ENCODE assay signal across 11 mouse cellular contexts in genomic region chr5:64576426-64577262, GRCm38 (mm10).
DNase-seq lines count a peak whose midpoint lies in the region; ATAC-seq lines count a peak whose summit lies in the region.
"Had no signal": no experiment of that assay in that cellular context is flagged by ENCODE, and none has a peak within 500 bp of the region (broad histone marks: within the 10 kb centered on the region; RNA-seq: fewer than 3 reads in every experiment).

No protein-coding gene starts in this region.

- H3K27me3 ChIP-seq in embryonic facial prominence, embryonic 15.5 days: no peaks in the 10 kb centered on the region
- H3K27me3 ChIP-seq: embryonic facial prominence, embryonic 12.5 days had no signal

- peak overlapping the region; percentile 55; the same call in 1 of the 2 replicates for H3K27ac ChIP-seq in embryonic facial prominence, embryonic 15.5 days (replicated peaks)
- H3K27ac ChIP-seq: embryonic facial prominence, embryonic 12.5 days; hindbrain, postnatal 0 days had no signal

- H3K4me1 ChIP-seq in embryonic facial prominence, embryonic 15.5 days: peaks cover 36% of the 10 kb centered on the region

- no peaks in the 10 kb centered on the region for H3K9me3 ChIP-seq in embryonic facial prominence, embryonic 15.5 days (replicated peaks)
- H3K9me3 ChIP-seq: embryonic facial prominence, embryonic 12.5 days had no signal

- DNase-seq in adrenal gland, adult 2 months: peak; percentile 72
- DNase-seq in adrenal gland, postnatal 4 days (ENCODE audit: low spot score in 2 of 2): no peak
- DNase-seq in kidney, postnatal 10 days: peak; percentile 8
- no peak for DNase-seq in kidney, adult 11 months
- DNase-seq in embryo, embryonic 10.5 days (ENCODE audit: low spot score): no peak
- DNase-seq: layer of hippocampus, postnatal 36 days had no signal

- no peak overlapping the region for H3K4me2 ChIP-seq in embryonic facial prominence, embryonic 15.5 days (replicated peaks)
- H3K4me2 ChIP-seq: embryonic facial prominence, embryonic 12.5 days had no signal

- no peak overlapping the region for H3K9ac ChIP-seq in embryonic facial prominence, embryonic 15.5 days
- H3K9ac ChIP-seq: embryonic facial prominence, embryonic 12.5 days had no signal

- no peak overlapping the region for H3K4me3 ChIP-seq in embryonic facial prominence, embryonic 15.5 days (replicated peaks)
- H3K4me3 ChIP-seq: embryonic facial prominence, embryonic 12.5 days had no signal

- 58% methylated on average over 19 of the region's 19 CpGs for WGBS in embryonic facial prominence, embryonic 15.5 days

- H3K36me3 ChIP-seq in embryonic facial prominence, embryonic 15.5 days: no peaks in the 10 kb centered on the region
- H3K36me3 ChIP-seq: embryonic facial prominence, embryonic 12.5 days had no signal

- ATAC-seq in embryonic facial prominence, embryonic 15.5 days (ENCODE audit: insufficient number of reproducible peaks, low FRiP score, low TSS enrichment, low read depth): no peak
- ATAC-seq in megakaryocyte-erythroid progenitor cell, adult 5-6 weeks (replicated peaks; ENCODE audit: low FRiP score, low TSS enrichment, poor library complexity, severe bottlenecking): peak; percentile 56
- no peak for ATAC-seq in megakaryocyte, adult 5-6 weeks (ENCODE audit: poor library complexity, severe bottlenecking)
- ATAC-seq: hindbrain, postnatal 0 days had no signal

Comparison
In these comparisons a context has a peak if more than half of its experiments do, and no peak if none do; other contexts are left out.
1. DNase-seq: peak in adrenal gland, adult 2 months (single experiment) and kidney, postnatal 10 days (single experiment); none in adrenal gland, postnatal 4 days (0 of 2), kidney, adult 11 months (single experiment) and embryo, embryonic 10.5 days (single experiment).